Mouse (Mus musculus) liver, postnatal 0 days (tissue): ENCODE data around the gene Kcnk13.

ENCODE experiments used
- CTCF ChIP-seq: sonication (generic); IDR thresholded peaks from 2 replicates; pipeline ENCODE4 v1.5.1; 2016; ENCODE audit warnings: antibody characterized with exemption, low read depth
- EP300 ChIP-seq: IDR thresholded peaks from 2 replicates; pipeline ENCODE4 v1.6.1; 2016; ENCODE audit warnings: antibody characterized with exemption, low read depth, mild to moderate bottlenecking

- TF ChIP-seq CTCF (no peak), EP300 (no peak)
Measured at GRCm38 (mm10) chr12:100023821-100024365, 59.6 kb downstream of the Kcnk13 start.
